Mouse (Mus musculus) intestine, postnatal 0 days (tissue): Measurements from ENCODE around the gene Fam172a. TPM values are rescaled to one million over a fixed set of nuclear protein-coding genes. Genes with fewer than 3 reads are reported as not detected.

Experiments used
- ATAC-seq: fragments of 200-750 bp; cut with Nextera tagmentation; 2 replicates; pipeline ENCODE4 v1.8.0; 2017; ENCODE audit warnings: mild to moderate bottlenecking, moderate TSS enrichment, moderate library complexity
- H3K27ac ChIP-seq: fragments of 300-500 bp; sonication (generic); 2 replicates; pipeline ENCODE4 v1.5.1; 2014; ENCODE audit warnings: mild to moderate bottlenecking, low read depth, low read length, moderate library complexity
- H3K27me3 ChIP-seq: fragments of 300-500 bp; sonication (generic); replicated peaks from 2 replicates; pipeline ENCODE4 v1.6.1; 2014; ENCODE audit warnings: low read length, mixed read lengths; ENCODE audit not compliant: control insufficient read depth, insufficient read depth
- H3K36me3 ChIP-seq: fragments of 300-500 bp; sonication (generic); 2 replicates; pipeline ENCODE4 v1.6.1; 2014; ENCODE audit warnings: mild to moderate bottlenecking, moderate library complexity; ENCODE audit not compliant: control insufficient read depth, insufficient read depth
- H3K4me1 ChIP-seq: fragments of 300-500 bp; sonication (generic); replicated peaks from 2 replicates; pipeline ENCODE4 v1.6.1; 2014; ENCODE audit warnings: antibody characterized with exemption, low read length, mixed read lengths; ENCODE audit not compliant: control insufficient read depth, insufficient read depth
- H3K4me2 ChIP-seq: fragments of 300-500 bp; sonication (generic); replicated peaks from 2 replicates; pipeline ENCODE4 v1.6.1; 2014; ENCODE audit warnings: low read depth, mild to moderate bottlenecking, moderate library complexity
- H3K4me3 ChIP-seq: fragments of 300-500 bp; sonication (generic); 2 replicates; pipeline ENCODE4 v1.5.1; 2014; ENCODE audit warnings: low read depth, low read length
- H3K9ac ChIP-seq: fragments of 300-500 bp; sonication (generic); 2 replicates; pipeline ENCODE4 v1.6.1; 2014; ENCODE audit warnings: mild to moderate bottlenecking, low read depth, low read length
- H3K9me3 ChIP-seq: fragments of 300-500 bp; sonication (generic); 2 replicates; pipeline ENCODE4 v1.6.1; 2016; ENCODE audit warnings: mixed run types; ENCODE audit not compliant: control insufficient read depth
- CTCF ChIP-seq: sonication (generic); IDR thresholded peaks from 2 replicates; pipeline ENCODE4 v1.5.1; 2016; ENCODE audit warnings: low read depth, mild to moderate bottlenecking, control low read depth, antibody characterized with exemption, moderate library complexity
- WGBS: fragments of 180-500 bp; shearing (Covaris S2); extraction: QIAGEN DNeasy Blood & Tissue Kit; methylation state at CpG from one replicate; pipeline ENCODE4 v1.1.7; 2014; 5-methylcytosine and 5-hydroxymethylcytosine counted together
- polyA plus RNA-seq: library from polyadenylated mRNA; unstranded; fragments of >200 nt; fragmentation: Nextera tagmentation; extraction: Ambion mirVana; gene quantifications from 2 replicates; pipeline ENCODE4 v1.2.1, GENCODE M21; 2015

Fam172a gene
- polyA plus RNA-seq, 1 experiment from 2014 or later: 18.1 TPM

- ATAC-seq: no peak
- no peak for TF ChIP-seq CTCF
- 31% methylated on average over 1 of the region's 1 CpGs for WGBS
- Histone ChIP-seq H3K4me3 (no peak overlapping the region), H3K27me3 (no peaks in the 10 kb centered on the region), H3K4me1 (no peaks in the 10 kb centered on the region), H3K36me3 (no peaks in the 10 kb centered on the region), H3K27ac (no peak overlapping the region), H3K9ac (no peak overlapping the region), H3K4me2 (no peak overlapping the region), H3K9me3 (no peaks in the 10 kb centered on the region)
These were observed 255.8 kb downstream of the Fam172a start for GRCm38 (mm10) chr13:77957611-77958010.

GRCm38 (mm10) chr13:77959493-77960272, 257.9 kb downstream of the Fam172a start:
- Histone ChIP-seq H3K27me3 (no peaks in the 10 kb centered on the region), H3K4me3 (no peak overlapping the region), H3K27ac (no peak overlapping the region), H3K9me3 (no peaks in the 10 kb centered on the region), H3K9ac (no peak overlapping the region), H3K4me2 (no peak overlapping the region), H3K36me3 (no peaks in the 10 kb centered on the region), H3K4me1 (no peaks in the 10 kb centered on the region)
- 90% methylated on average over 4 of the region's 4 CpGs for WGBS
- ATAC-seq: no peak
- no peak for TF ChIP-seq CTCF

GRCm38 (mm10) chr13:77976248-77976647, 274.4 kb downstream of the Fam172a start:
- Histone ChIP-seq H3K4me2 (no peak overlapping the region), H3K9ac (no peak overlapping the region), H3K27ac (no peak overlapping the region), H3K9me3 (no peaks in the 10 kb centered on the region), H3K4me3 (no peak overlapping the region), H3K36me3 (no peaks in the 10 kb centered on the region), H3K4me1 (no peaks in the 10 kb centered on the region), H3K27me3 (no peaks in the 10 kb centered on the region)
- ATAC-seq: no peak
- TF ChIP-seq CTCF: no peak
- WGBS: 35% methylated on average over 3 of the region's 3 CpGs

- H3K4me3 ChIP-seq: no peak overlapping the region
- no peak overlapping the region for H3K4me2 ChIP-seq
- no peaks in the 10 kb centered on the region for H3K9me3 ChIP-seq
- H3K36me3 ChIP-seq: no peaks in the 10 kb centered on the region
- ATAC-seq: no peak
- TF ChIP-seq CTCF: no peak
- no peaks in the 10 kb centered on the region for H3K27me3 ChIP-seq
- H3K27ac ChIP-seq: no peak overlapping the region
- H3K9ac ChIP-seq: no peak overlapping the region
- WGBS: 60% methylated on average over 1 of the region's 1 CpGs
- no peaks in the 10 kb centered on the region for H3K4me1 ChIP-seq
These were observed 275.3 kb downstream of the Fam172a start for GRCm38 (mm10) chr13:77977121-77977520.

GRCm38 (mm10) chr13:77982105-77982851, 280.4 kb downstream of the Fam172a start:
- H3K9ac ChIP-seq: no peak overlapping the region
- no peaks in the 10 kb centered on the region for H3K9me3 ChIP-seq
- 41% methylated on average over 5 of the region's 5 CpGs for WGBS
- ATAC-seq: no peak
- no peaks in the 10 kb centered on the region for H3K36me3 ChIP-seq
- no peak overlapping the region for H3K4me3 ChIP-seq
- H3K4me1 ChIP-seq: no peaks in the 10 kb centered on the region
- no peaks in the 10 kb centered on the region for H3K27me3 ChIP-seq
- peak; percentile 78 for TF ChIP-seq CTCF
- H3K4me2 ChIP-seq: no peak overlapping the region
- H3K27ac ChIP-seq: no peak overlapping the region

GRCm38 (mm10) chr13:77982852-77983202, 281.0 kb downstream of the Fam172a start:
- H3K9me3 ChIP-seq: no peaks in the 10 kb centered on the region
- H3K4me3 ChIP-seq: no peak overlapping the region
- H3K4me2 ChIP-seq: no peak overlapping the region
- no peaks in the 10 kb centered on the region for H3K36me3 ChIP-seq
- no peak overlapping the region for H3K9ac ChIP-seq
- H3K27ac ChIP-seq: no peak overlapping the region
- H3K4me1 ChIP-seq: no peaks in the 10 kb centered on the region
- TF ChIP-seq CTCF: no peak
- no peaks in the 10 kb centered on the region for H3K27me3 ChIP-seq
- ATAC-seq: no peak
- WGBS: 81% methylated on average over 2 of the region's 2 CpGs
